Mouse (Mus musculus) lung, postnatal 0 days (tissue): ENCODE data around the gene Ubl5. TPM values are rescaled to one million over a fixed set of nuclear protein-coding genes. Genes with fewer than 3 reads are reported as not detected.

Experiments used
- ATAC-seq: fragments of 200-750 bp; cut with Nextera tagmentation; 2 replicates; pipeline ENCODE4 v1.8.0; 2017; ENCODE audit warnings: moderate library complexity
- DNase-seq: peaks from one replicate; pipeline ENCODE4 v3.0.0-alpha.2; 2016; ENCODE audit warnings: low spot score
- H3K27ac ChIP-seq: fragments of 300-500 bp; sonication (generic); 2 replicates; pipeline ENCODE4 v1.5.1; 2014; ENCODE audit warnings: antibody characterized with exemption, mild to moderate bottlenecking, low read length, mixed read lengths
- H3K27me3 ChIP-seq: fragments of 300-500 bp; sonication (generic); replicated peaks from 2 replicates; pipeline ENCODE4 v1.6.1; 2014; ENCODE audit warnings: low read length, mixed read lengths; ENCODE audit not compliant: insufficient read depth
- H3K36me3 ChIP-seq: fragments of 300-500 bp; sonication (generic); 2 replicates; pipeline ENCODE4 v1.6.1; 2014; ENCODE audit warnings: low read length, mixed read lengths; ENCODE audit not compliant: insufficient read depth
- H3K4me1 ChIP-seq: fragments of 300-500 bp; sonication (generic); 2 replicates; pipeline ENCODE4 v1.6.1; 2014; ENCODE audit warnings: antibody characterized with exemption, low read depth, low read length, mixed read lengths; ENCODE audit not compliant: insufficient read depth
- H3K4me2 ChIP-seq: fragments of 300-500 bp; sonication (generic); replicated peaks from 2 replicates; pipeline ENCODE4 v1.6.1; 2014; ENCODE audit warnings: low read depth, mild to moderate bottlenecking, low read length, moderate library complexity, mixed read lengths
- H3K4me3 ChIP-seq: fragments of 300-500 bp; sonication (generic); 2 replicates; pipeline ENCODE4 v1.5.1; 2014; ENCODE audit warnings: low read depth, low read length
- H3K9ac ChIP-seq: fragments of 300-500 bp; sonication (generic); replicated peaks from 2 replicates; pipeline ENCODE4 v1.6.1; 2014; ENCODE audit warnings: low read depth, mild to moderate bottlenecking
- H3K9me3 ChIP-seq: fragments of 300-500 bp; sonication (generic); 2 replicates; pipeline ENCODE4 v1.6.1; 2016; ENCODE audit warnings: low read length, mixed read lengths
- CTCF ChIP-seq: IDR thresholded peaks from 2 replicates; pipeline ENCODE4 v1.5.1; 2016; ENCODE audit warnings: antibody characterized with exemption, mild to moderate bottlenecking
- EP300 ChIP-seq: IDR thresholded peaks from 2 replicates; pipeline ENCODE4 v1.6.1; 2016; ENCODE audit warnings: antibody characterized with exemption, mild to moderate bottlenecking, control low read depth
- WGBS: fragments of 180-500 bp; shearing (Covaris S2); extraction: QIAGEN DNeasy Blood & Tissue Kit; methylation state at CpG from one replicate; pipeline ENCODE4 v1.1.7; 2014; 5-methylcytosine and 5-hydroxymethylcytosine counted together
- polyA plus RNA-seq: library from polyadenylated mRNA; unstranded; fragments of >200 nt; fragmentation: Nextera tagmentation; extraction: Ambion mirVana; gene quantifications from 2 replicates; pipeline ENCODE4 v1.2.1, GENCODE M21; 2015

Gene Ubl5
- polyA plus RNA-seq, 1 experiment from 2014 or later, result 396 TPM

DNA sequence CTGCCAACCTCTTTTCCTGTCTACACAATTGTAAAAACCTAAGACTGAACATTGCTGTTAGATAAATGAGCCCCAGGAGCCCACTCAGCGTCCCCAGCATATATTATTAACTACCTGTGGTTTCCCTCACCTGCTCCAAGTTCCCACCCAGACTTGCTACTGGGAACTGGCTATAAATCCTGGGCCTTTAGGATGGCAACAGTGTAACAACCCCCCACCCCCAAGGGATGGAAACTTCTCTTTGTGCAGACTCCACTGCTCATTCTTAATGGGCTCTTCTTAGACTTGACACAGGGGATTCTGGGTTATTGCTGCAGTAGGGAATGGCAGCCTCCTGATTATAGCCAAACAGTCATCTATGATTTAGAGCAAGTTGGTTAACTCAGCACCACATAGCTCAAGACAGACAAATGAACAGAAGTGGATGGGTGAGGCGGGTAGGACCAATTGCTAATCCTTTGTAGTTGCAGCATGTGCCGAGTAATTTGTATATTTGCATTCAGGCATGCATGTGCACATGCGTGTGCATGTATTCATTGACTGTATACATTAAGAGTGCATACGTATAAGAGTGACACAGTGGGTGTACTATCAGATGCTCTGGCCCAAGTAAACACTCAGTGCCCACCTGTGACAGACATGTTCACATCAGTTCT lies 22.4 kb downstream of the Ubl5 start:
- DNase-seq, result no peak
- WGBS, result 69% methylated on average over 5 of the region's 5 CpGs
- Histone ChIP-seq H3K4me1 (no peaks in the 10 kb centered on the region), H3K27ac (no peak overlapping the region), H3K9me3 (no peaks in the 10 kb centered on the region), H3K4me3 (no peak overlapping the region), H3K9ac (no peak overlapping the region), H3K27me3 (no peaks in the 10 kb centered on the region), H3K36me3 (peaks cover 13% of the 10 kb centered on the region), H3K4me2 (no peak overlapping the region)
- ATAC-seq, result no peak
- TF ChIP-seq CTCF (no peak), EP300 (no peak)

DNA sequence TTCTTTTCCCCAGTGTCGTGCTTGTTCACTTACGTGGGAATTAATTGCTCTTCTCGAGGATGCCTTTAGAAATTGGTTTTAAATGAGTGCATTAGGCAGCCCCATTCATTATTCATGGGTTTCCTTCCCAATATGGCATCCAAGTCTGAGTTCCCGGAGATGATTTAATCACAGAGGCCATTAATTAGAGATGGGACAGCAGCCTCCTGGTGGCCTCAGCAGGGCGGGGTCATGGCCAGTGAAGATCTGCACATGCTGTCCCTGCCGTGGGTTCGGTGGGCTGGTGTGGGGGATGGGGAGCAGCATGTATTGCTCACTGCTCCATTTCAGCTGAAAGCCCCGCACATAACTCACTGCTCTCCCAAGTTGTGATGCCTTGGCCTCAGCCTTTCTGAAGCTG lies 23.2 kb downstream of the Ubl5 start:
- Histone ChIP-seq H3K4me3 (no peak overlapping the region), H3K27me3 (no peaks in the 10 kb centered on the region), H3K36me3 (peaks cover 13% of the 10 kb centered on the region), H3K4me1 (no peaks in the 10 kb centered on the region), H3K9me3 (no peaks in the 10 kb centered on the region), H3K9ac (no peak overlapping the region), H3K4me2 (no peak overlapping the region), H3K27ac (no peak overlapping the region)
- ATAC-seq (no peak), DNase-seq (no peak)
- WGBS, result 36% methylated on average over 8 of the region's 8 CpGs
- no peak for TF ChIP-seq EP300
- no peak for TF ChIP-seq CTCF

DNA sequence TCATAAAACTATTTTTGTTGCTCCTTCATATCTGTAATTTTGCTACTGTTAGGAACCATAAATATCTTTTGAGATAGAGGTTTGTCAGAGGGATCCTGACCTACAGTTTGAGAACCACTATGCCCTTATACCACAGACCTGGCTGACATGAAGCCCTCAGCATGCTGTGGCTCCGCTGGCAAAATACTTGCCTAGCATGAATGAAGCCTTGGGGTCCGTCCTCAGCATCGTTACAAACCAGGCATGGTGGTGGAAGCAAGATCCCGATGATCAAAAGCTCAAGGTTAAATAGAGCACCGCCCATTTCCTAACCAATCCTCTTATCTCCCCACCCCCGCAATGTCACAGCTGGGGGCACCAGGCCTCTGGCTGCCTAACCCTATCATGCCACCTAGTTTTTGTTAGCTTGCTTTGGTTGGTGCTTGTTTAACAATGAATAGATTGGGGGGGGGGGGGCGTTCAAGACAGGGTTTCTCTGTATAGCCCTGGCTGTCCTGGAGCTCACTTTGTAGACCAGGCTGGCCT lies 23.9 kb downstream of the Ubl5 start:
- Histone ChIP-seq H3K27ac (no peak overlapping the region), H3K9ac (no peak overlapping the region), H3K4me3 (no peak overlapping the region), H3K27me3 (no peaks in the 10 kb centered on the region), H3K36me3 (peaks cover 13% of the 10 kb centered on the region), H3K4me2 (no peak overlapping the region), H3K4me1 (no peaks in the 10 kb centered on the region), H3K9me3 (no peaks in the 10 kb centered on the region)
- TF ChIP-seq EP300, result no peak
- no peak for TF ChIP-seq CTCF
- 8% methylated on average over 7 of the region's 7 CpGs for WGBS
- ATAC-seq, result no peak
- no peak for DNase-seq

GRCm38 (mm10) chr9:20668065-20668464 lies 25.4 kb downstream of the Ubl5 start:
- no peak overlapping the region for H3K27ac ChIP-seq
- H3K36me3 ChIP-seq, result peaks cover 7% of the 10 kb centered on the region
- WGBS, result 87% methylated on average over 22 of the region's 22 CpGs
- no peak overlapping the region for H3K4me2 ChIP-seq
- H3K4me1 ChIP-seq, result no peaks in the 10 kb centered on the region
- no peak overlapping the region for H3K4me3 ChIP-seq
- ATAC-seq (no peak), DNase-seq (no peak)
- H3K9ac ChIP-seq, result no peak overlapping the region
- no peaks in the 10 kb centered on the region for H3K9me3 ChIP-seq
- no peaks in the 10 kb centered on the region for H3K27me3 ChIP-seq
- TF ChIP-seq EP300 (no peak), CTCF (no peak)

- TF ChIP-seq EP300 (no peak), CTCF (no peak)
- H3K4me2 ChIP-seq, result no peak overlapping the region
- H3K9ac ChIP-seq, result no peak overlapping the region
- no peak overlapping the region for H3K27ac ChIP-seq
- no peak overlapping the region for H3K4me3 ChIP-seq
- H3K36me3 ChIP-seq, result no peaks in the 10 kb centered on the region
- H3K27me3 ChIP-seq, result no peaks in the 10 kb centered on the region
- ATAC-seq (no peak), DNase-seq (no peak)
- WGBS, result 60% methylated on average over 16 of the region's 16 CpGs
- H3K4me1 ChIP-seq, result no peaks in the 10 kb centered on the region
- H3K9me3 ChIP-seq, result no peaks in the 10 kb centered on the region
Measured at GRCm38 (mm10) chr9:20672047-20672446, 29.4 kb downstream of the Ubl5 start.

DNA sequence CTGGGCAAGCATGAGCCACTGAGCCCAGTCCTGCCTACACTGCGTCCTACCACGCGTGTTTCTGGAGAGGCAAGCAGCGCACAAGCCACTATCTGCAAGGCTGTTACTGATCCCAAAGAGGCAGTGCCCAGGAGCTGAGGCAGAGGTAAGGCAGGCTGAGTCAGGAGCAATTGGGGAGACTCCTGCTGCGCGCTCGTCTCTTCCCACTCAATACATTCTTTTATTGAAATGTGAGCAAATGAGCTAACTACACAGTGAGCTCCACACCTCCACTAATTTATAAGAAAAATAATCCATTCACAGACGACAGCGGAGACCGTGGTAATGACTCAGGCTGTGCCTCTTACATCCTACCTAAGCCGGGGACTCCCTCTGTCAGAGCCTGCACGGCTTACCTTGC lies 35.2 kb downstream of the Ubl5 start:
- H3K27ac ChIP-seq, result no peak overlapping the region
- H3K4me2 ChIP-seq, result no peak overlapping the region
- 84% methylated on average over 12 of the region's 12 CpGs for WGBS
- no peaks in the 10 kb centered on the region for H3K9me3 ChIP-seq
- no peak for TF ChIP-seq EP300
- TF ChIP-seq CTCF, result no peak
- H3K9ac ChIP-seq, result no peak overlapping the region
- DNase-seq (no peak), ATAC-seq (no peak)
- H3K4me3 ChIP-seq, result no peak overlapping the region
- no peaks in the 10 kb centered on the region for H3K27me3 ChIP-seq
- H3K4me1 ChIP-seq, result no peaks in the 10 kb centered on the region
- no peaks in the 10 kb centered on the region for H3K36me3 ChIP-seq
